Mouse (Mus musculus) frontal cortex, postnatal 25 days (tissue): Measurements from ENCODE around the gene Rpain.

ENCODE experiments used
- DNase-seq, 2 experiments: peaks; one replicate each; pipeline ENCODE4 v3.0.0; 2022; ENCODE audit warnings: low spot score in 2 of 2

Rpain gene

GRCm38 (mm10) chr11:70969821-70970559, at the start of gene Rpain, which contains the start of gene Nup88:
TSS of gene Rpain (plus strand) at chr11:70970213.
TSS of gene Nup88 (minus strand) at chr11:70969973.
- DNase-seq, result peak; percentile 87 to 89

DNA sequence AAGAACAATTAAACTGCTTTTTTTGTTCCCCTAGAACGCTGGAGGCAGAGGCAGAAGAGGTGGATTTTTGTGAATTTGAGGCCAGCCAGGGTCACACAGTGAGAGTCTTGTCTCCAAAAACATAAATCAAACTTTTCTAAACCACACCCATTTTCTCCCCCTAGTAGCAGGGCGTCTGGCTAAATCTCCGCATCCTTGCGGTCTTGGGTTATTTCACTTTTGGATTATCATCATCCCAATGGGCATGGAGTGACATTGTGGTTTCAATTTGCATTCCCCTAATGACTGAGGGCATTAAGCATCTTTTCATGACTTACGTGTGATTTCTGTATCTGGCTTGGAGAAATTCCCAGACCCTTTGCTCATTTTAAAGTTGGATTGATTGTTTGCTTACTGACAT, 38.6 kb upstream of the Rpain start:
- DNase-seq, result no peak

- no peak for DNase-seq
Measured at GRCm38 (mm10) chr11:70935316-70935715, 34.7 kb upstream of the Rpain start.

DNA sequence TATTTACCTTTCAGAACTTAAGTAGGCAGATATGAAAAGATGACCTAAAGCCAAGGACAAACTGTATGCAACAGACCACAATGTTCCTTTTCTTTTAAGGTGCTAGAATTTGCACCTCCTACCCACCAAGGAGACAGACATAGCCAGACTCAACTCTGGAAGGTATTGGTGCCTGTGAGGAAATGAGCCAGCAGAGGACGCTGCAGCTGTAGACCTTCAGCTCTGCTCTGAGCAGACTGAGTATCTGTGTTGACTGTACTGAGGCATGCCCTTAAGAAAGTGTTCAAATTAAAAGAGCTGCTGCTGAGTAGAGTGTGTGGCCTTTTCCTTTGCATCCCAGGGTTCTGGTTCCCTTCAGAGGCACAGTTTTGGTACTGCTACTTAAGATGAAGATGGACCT, 27.4 kb upstream of the Rpain start:
- no peak for DNase-seq

GRCm38 (mm10) chr11:70943651-70944050, 26.4 kb upstream of the Rpain start:
- no peak for DNase-seq

GRCm38 (mm10) chr11:70944935-70945817, 24.8 kb upstream of the Rpain start:
- no peak for DNase-seq

GRCm38 (mm10) chr11:70954711-70955110, 15.3 kb upstream of the Rpain start:
- DNase-seq, result no peak

- no peak for DNase-seq
Measured at GRCm38 (mm10) chr11:70960786-70961554, 9.0 kb upstream of the Rpain start.

GRCm38 (mm10) chr11:70964222-70964907, 5.6 kb upstream of the Rpain start:
- no peak for DNase-seq

- DNase-seq, result no peak
Measured at GRCm38 (mm10) chr11:70969271-70969794, 680 bp upstream of the Rpain start.

DNA sequence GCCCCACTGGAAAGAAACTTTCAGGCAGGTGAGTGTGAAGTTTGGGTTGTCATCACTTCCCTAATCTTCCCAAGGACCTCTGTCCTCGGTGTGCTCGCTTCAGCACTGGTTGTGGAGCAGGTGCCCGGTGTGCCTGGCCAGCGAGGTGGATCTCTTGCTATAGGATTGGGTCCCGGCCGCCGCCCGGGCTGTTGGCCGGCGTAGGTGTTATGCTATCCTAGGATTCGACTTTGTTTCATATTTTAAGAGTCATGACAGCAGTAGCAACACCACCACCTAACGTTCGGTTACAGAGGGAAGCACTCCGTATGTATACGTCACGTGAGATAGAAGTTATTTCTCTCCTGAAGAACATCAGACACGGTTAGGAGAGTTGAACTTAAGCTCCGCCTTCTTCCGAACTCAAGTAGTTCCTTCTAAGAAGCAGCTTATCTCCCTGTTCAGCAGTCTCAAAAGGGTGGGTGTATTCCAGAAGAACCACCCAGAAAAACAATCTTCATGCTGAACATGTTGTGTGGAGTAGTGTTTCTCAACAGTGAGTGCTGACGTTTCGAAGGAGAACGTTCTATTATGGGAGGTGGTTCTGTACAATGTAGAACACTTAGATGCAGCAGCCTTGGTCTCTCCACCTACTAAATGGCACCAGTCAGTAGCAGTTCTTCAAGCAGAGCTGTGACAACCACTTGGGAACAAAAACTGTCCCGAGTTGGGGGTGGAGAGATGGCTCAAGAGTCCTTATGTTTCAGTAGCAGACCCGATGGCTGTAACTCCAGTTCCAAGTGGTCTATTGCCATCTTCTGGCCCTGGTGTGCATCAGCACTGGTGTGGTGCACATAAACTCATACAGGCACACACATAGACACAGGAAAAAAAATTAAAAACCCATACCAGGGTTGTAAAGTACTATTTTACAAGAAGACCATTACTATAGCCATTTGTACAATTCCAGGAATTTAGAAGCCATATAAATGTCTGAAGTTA, 837 bp downstream of the Rpain start:
- DNase-seq, result no peak

DNA sequence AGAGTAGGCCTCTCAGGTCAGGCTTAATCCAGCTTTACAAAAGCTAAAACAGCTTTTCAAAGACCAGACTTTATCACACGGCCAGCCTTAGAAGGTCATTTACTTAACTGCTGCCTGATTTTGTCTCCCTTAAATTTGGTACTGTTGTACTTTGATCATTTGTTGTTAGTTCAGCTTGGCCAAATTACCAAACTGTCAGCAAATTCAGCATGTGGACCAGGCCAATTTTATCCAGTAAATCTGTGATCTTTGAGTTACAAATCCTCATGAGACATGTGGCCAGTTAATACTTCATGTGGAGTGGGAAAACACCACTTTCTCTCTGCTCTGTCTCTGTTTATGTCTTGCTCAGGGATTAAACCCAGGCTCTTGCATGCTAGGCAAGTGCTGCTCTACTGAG, 2.6 kb downstream of the Rpain start:
- no peak for DNase-seq

GRCm38 (mm10) chr11:70973947-70974346, 3.9 kb downstream of the Rpain start:
- DNase-seq, result no peak

GRCm38 (mm10) chr11:70975193-70975592, 5.2 kb downstream of the Rpain start:
- no peak for DNase-seq

DNA sequence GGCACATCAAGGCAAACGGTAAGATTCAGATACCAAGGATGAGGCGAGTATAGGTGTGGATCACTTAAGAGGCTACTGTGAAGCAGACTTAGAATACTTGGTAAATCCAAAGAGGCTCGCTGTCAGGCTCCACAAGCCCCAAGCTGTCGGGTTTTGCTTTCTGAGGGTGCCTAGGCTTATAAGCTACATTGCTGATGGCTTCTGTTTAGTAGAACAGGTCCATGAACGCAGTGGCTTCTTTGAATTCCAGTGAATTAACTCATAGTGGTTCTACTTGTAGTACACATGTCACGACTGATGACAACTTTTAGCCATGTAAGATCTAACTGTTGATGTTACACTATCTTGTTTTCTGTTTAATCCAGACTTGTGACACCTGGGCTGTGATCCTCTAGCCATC, 7.3 kb downstream of the Rpain start:
- no peak for DNase-seq

DNA sequence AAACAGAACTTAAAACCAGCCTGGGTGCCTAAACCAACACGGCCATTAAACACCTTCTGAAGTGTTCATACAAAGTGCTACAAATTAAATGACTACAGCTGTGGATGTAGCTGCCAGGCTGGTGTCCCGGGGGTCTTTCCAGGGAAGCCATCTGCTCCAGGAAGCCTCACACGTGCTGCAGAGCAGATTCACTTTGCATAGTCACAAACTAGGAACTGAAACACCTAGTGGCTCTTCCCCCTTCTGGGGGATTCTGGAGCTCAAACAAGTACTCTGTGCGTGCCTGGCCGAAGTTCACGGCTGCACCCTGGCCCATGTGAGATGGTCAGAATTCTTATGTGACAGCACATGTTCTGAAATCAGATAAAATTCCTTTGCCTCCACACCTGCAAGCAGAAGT, 10.2 kb downstream of the Rpain start:
- DNase-seq, result no peak

GRCm38 (mm10) chr11:70980751-70981510, 10.9 kb downstream of the Rpain start:
- no peak for DNase-seq

DNA sequence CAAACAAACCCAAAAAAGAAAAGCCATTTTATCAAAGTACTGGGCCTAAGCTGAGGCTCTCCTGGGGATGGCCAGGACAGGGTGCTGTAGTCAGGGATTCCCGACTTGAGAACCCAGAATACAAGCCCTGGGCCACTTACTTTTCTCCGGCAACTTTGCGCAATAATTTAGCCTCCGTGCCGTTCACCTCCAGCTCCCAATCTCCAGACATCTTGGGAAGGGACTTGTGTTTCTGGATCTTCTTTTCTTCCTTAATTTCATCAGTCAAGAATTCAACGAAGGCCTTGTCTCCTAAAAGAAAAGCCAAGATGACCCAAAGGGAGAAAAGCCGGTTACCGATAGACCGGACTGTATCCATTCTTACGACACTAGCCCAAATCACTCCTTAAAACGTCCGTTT, 12.0 kb downstream of the Rpain start:
- no peak for DNase-seq

GRCm38 (mm10) chr11:70982557-70983228, 12.7 kb downstream of the Rpain start, which contains the start of gene C1qbp:
TSS of gene C1qbp (minus strand) at chr11:70983026.
- peak; percentile 87 for DNase-seq
